Mouse (Mus musculus) forebrain, embryonic 15.5 days (tissue): ENCODE data around the gene Cela2a. TPM values are rescaled to one million over a fixed set of nuclear protein-coding genes. Genes with fewer than 3 reads are reported as not detected.

Source experiments
- ATAC-seq: fragments of 200-750 bp; cut with Nextera tagmentation; replicated peaks from 2 replicates; pipeline ENCODE4 v1.8.0; 2017; ENCODE audit warnings: mild to moderate bottlenecking, moderate TSS enrichment, moderate library complexity
- H3K27ac ChIP-seq: fragments of 300-500 bp; sonication (generic); replicated peaks from 2 replicates; pipeline ENCODE4 v1.5.1; 2015; ENCODE audit warnings: mild to moderate bottlenecking, inconsistent platforms
- H3K27me3 ChIP-seq: fragments of 300-500 bp; sonication (generic); 2 replicates; pipeline ENCODE4 v1.6.1; 2015; ENCODE audit warnings: inconsistent platforms
- H3K36me3 ChIP-seq: fragments of 300-500 bp; sonication (generic); 2 replicates; pipeline ENCODE4 v1.6.1; 2015; ENCODE audit warnings: mild to moderate bottlenecking, inconsistent platforms
- H3K4me1 ChIP-seq: fragments of 300-500 bp; sonication (generic); 2 replicates; pipeline ENCODE4 v1.6.1; 2015; ENCODE audit warnings: inconsistent platforms
- H3K4me2 ChIP-seq: fragments of 300-500 bp; sonication (generic); replicated peaks from 2 replicates; pipeline ENCODE4 v1.6.1; 2015; ENCODE audit warnings: mild to moderate bottlenecking, inconsistent platforms
- H3K4me3 ChIP-seq: fragments of 300-500 bp; sonication (generic); 2 replicates; pipeline ENCODE4 v1.5.1; 2015; ENCODE audit warnings: mild to moderate bottlenecking, inconsistent platforms
- H3K9ac ChIP-seq: fragments of 300-500 bp; sonication (generic); replicated peaks from 2 replicates; pipeline ENCODE4 v1.6.1; 2015; ENCODE audit warnings: mild to moderate bottlenecking, inconsistent platforms
- H3K9me3 ChIP-seq: fragments of 300-500 bp; sonication (generic); 2 replicates; pipeline ENCODE4 v1.6.1; 2016; ENCODE audit warnings: inconsistent platforms
- WGBS: fragments of 180-500 bp; shearing (Covaris S2); methylation state at CpG from one replicate; pipeline ENCODE4 v1.1.7; 2015; ENCODE audit warnings: mixed read lengths; 5-methylcytosine and 5-hydroxymethylcytosine counted together
- polyA plus RNA-seq: library from polyadenylated mRNA; unstranded; fragments of >200 nt; fragmentation: Nextera tagmentation; extraction: Ambion mirVana; gene quantifications from 2 replicates; pipeline ENCODE4 v1.2.1, GENCODE M21; 2015

Cela2a gene
- polyA plus RNA-seq, 1 experiment from 2014 or later: not detected

DNA sequence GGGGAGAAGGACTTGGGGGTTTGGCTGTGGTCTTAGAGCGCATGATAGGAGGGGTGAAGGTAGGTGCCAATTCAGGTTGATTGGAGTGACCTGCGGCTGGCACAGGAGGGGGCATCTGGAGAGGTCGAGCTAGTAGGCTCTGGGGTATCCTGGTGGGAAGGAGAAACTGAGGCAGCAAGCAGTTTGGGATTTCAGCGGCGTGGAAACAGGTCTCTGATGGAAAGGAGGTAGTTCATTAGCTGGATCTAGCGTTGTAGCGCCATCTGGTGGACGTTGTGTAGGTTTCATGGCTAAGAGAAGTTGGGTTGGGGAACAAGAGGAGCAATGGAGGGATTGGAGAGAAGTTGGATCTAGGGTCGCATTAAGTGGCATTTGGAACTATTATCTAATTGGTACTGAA, 27.5 kb upstream of the Cela2a start:
- no peak overlapping the region for H3K27ac ChIP-seq
- no peak for ATAC-seq
- H3K36me3 ChIP-seq: no peaks in the 10 kb centered on the region
- H3K9me3 ChIP-seq: no peaks in the 10 kb centered on the region
- H3K4me1 ChIP-seq: no peaks in the 10 kb centered on the region
- no peak overlapping the region for H3K9ac ChIP-seq
- no peak overlapping the region for H3K4me2 ChIP-seq
- WGBS: 72% methylated on average over 9 of the region's 9 CpGs
- no peaks in the 10 kb centered on the region for H3K27me3 ChIP-seq
- no peak overlapping the region for H3K4me3 ChIP-seq

DNA sequence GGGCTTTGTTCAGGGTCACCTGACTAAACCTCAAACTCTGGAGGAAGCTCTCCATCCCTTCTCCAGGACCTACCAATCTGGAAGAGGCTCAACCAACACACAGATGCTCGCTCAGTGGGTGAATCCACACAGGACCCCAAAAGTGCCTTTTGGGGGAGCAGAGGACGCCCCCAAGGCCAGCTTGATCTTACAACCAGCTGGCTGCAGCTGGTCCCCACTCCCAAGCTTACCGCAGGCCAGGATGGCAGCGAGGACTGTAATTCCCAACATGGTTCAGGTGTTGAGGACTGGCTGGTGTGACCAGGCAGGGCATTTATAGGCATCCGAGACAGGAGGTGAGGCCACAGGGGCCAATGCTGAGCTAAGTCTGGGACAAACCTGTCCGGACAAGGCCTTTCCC, 20.0 kb upstream of the Cela2a start, which contains the start of gene Ctrc:
TSS of gene Ctrc (minus strand) at position 361 of the 400 bp plus-strand sequence.
- Histone ChIP-seq H3K4me1 (no peaks in the 10 kb centered on the region), H3K9me3 (no peaks in the 10 kb centered on the region), H3K27ac (no peak within 1 kb of the TSS), H3K4me2 (no peak within 1 kb of the TSS), H3K4me3 (no peak within 1 kb of the TSS), H3K9ac (no peak within 1 kb of the TSS), H3K27me3 (no peaks in the 10 kb centered on the region), H3K36me3 (no peaks in the 10 kb centered on the region)
- no peak for ATAC-seq
- WGBS: 87% methylated on average over 6 of the region's 6 CpGs

DNA sequence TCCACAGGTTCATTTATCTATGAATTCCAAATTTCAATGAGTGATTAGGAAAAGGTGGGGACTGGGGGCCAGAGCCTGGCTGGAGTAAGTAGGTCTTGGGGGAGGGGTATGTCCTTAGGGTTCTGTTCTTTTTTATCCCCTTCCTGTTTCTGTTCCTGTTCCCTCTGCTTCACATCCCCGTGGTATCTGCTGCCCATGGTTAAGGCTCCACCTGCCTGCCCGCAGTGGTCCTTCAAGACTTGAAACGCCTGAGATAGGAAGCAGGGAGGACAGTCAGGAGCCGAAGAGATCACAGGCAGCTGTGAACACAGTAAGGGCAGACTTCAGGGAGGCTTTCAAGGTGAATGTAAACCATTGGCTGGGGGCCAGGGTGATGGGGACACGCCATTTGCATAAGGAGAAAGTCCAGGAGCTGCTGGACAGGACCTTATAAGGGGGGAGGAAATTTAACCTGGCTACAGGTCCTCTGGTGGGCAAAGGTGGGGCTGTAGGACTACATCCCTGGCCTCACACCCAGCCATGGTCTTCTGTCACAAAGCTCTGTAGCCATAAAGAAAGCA, 8.7 kb upstream of the Cela2a start:
- H3K9me3 ChIP-seq: no peaks in the 10 kb centered on the region
- no peak overlapping the region for H3K9ac ChIP-seq
- 71% methylated on average over 5 of the region's 5 CpGs for WGBS
- H3K4me1 ChIP-seq: no peaks in the 10 kb centered on the region
- no peaks in the 10 kb centered on the region for H3K27me3 ChIP-seq
- no peak overlapping the region for H3K4me2 ChIP-seq
- no peak overlapping the region for H3K4me3 ChIP-seq
- ATAC-seq: no peak
- H3K36me3 ChIP-seq: no peaks in the 10 kb centered on the region
- H3K27ac ChIP-seq: no peak overlapping the region

DNA sequence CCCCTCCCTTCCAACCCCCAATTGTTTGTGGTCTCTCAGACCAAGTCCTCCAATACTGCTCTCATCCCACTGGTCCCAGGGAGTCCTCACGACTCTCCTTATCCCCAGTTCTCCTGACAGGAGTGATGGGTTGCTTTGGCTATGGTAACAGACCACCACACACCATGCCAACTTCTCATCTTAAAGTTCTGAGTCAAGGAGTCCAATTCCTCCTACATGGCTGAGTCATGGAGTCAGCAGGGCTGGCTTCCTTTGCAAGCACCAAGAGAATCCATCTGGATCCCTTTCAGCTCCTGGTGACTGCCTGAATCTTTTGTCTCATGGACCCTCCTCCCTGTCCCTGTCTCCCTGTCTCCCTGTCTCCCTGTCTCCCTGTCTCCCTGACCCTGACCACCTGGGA, 8.0 kb upstream of the Cela2a start:
- H3K27me3 ChIP-seq: no peaks in the 10 kb centered on the region
- no peaks in the 10 kb centered on the region for H3K4me1 ChIP-seq
- H3K4me2 ChIP-seq: no peak overlapping the region
- H3K36me3 ChIP-seq: no peaks in the 10 kb centered on the region
- H3K4me3 ChIP-seq: no peak overlapping the region
- H3K27ac ChIP-seq: no peak overlapping the region
- H3K9me3 ChIP-seq: no peaks in the 10 kb centered on the region
- no peak overlapping the region for H3K9ac ChIP-seq
- 61% methylated on average over 1 of the region's 1 CpGs for WGBS
- ATAC-seq: no peak

DNA sequence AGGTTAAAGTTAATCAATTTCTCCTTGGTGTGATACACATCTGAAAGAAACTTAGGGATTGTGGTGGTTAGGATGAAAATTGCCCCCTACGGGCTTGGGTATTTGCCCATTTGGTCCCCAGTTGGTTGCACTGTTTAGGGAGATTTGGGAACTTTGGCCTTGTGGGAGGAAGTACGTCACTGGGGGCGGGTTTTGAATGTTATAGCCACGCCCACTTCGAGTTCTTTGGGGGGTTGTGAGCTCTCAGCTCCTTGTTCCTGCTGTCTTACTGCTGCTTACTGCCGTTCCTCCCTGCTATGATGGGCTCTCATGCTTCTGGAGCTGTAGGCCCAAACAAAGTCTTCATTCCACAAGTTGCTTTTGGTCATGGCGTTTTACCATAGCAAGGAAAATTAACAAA, 5.4 kb upstream of the Cela2a start:
- no peaks in the 10 kb centered on the region for H3K4me1 ChIP-seq
- no peak overlapping the region for H3K4me2 ChIP-seq
- no peak for ATAC-seq

DNA sequence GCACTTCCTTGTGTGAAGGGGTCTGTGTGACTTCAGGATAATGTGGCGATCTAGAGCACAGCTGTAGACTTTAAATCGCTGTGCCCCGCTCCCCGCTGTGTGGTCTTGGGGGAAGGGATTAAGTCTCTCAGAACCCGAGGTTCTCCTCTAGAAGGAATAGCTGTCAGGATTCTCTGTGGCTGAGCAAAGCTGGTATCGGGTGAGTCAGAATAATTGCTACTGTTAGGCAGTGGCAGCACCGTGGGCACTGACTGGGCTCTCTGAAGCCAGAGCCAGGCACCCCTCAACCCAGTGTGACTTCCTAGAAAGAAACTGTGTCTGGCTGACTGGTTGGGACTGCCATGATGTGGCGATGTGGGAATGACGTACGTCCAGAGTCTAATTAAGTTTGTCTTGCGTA, 4.4 kb upstream of the Cela2a start:
- 44% methylated on average over 11 of the region's 11 CpGs for WGBS

More for the DNA sequence above, 5.4 kb upstream of the Cela2a start:
- 87% methylated on average over 7 of the region's 7 CpGs for WGBS
- Histone ChIP-seq H3K9me3 (no peaks in the 10 kb centered on the region), H3K9ac (no peak overlapping the region), H3K4me3 (no peak overlapping the region), H3K36me3 (no peaks in the 10 kb centered on the region), H3K27ac (no peak overlapping the region), H3K27me3 (no peaks in the 10 kb centered on the region)

DNA sequence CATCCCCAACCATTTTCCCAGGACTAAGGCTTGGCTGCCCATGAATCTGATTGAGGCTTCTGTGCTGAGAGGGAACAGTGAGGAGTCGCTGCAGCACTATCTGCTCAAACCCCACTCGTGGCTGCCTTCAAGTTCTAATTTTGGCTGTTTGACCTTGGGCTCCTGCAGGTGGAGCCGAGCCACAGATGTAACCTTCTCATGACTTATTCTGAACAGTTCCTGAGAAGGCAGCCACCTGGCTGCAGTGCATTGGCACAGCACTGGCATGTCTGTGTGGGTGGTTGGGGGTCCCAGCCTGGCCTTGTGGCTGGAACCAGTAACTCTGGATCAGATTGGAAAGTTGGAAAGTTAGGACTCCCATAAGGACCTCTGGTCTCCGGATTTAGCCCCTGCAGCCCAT, 2.2 kb upstream of the Cela2a start:
- H3K4me2 ChIP-seq: no peak overlapping the region
- no peak for ATAC-seq
- no peak overlapping the region for H3K4me3 ChIP-seq
- no peak overlapping the region for H3K9ac ChIP-seq
- no peaks in the 10 kb centered on the region for H3K27me3 ChIP-seq
- H3K9me3 ChIP-seq: no peaks in the 10 kb centered on the region
- no peak overlapping the region for H3K27ac ChIP-seq
- no peaks in the 10 kb centered on the region for H3K4me1 ChIP-seq
- WGBS: 74% methylated on average over 4 of the region's 4 CpGs
- H3K36me3 ChIP-seq: no peaks in the 10 kb centered on the region

More for the DNA sequence above, 4.4 kb upstream of the Cela2a start:
- H3K27ac ChIP-seq: no peak overlapping the region
- H3K27me3 ChIP-seq: no peaks in the 10 kb centered on the region
- no peaks in the 10 kb centered on the region for H3K9me3 ChIP-seq
- H3K4me3 ChIP-seq: no peak overlapping the region
- no peak overlapping the region for H3K4me2 ChIP-seq
- no peaks in the 10 kb centered on the region for H3K36me3 ChIP-seq
- H3K4me1 ChIP-seq: no peaks in the 10 kb centered on the region
- no peak overlapping the region for H3K9ac ChIP-seq
- no peak for ATAC-seq

DNA sequence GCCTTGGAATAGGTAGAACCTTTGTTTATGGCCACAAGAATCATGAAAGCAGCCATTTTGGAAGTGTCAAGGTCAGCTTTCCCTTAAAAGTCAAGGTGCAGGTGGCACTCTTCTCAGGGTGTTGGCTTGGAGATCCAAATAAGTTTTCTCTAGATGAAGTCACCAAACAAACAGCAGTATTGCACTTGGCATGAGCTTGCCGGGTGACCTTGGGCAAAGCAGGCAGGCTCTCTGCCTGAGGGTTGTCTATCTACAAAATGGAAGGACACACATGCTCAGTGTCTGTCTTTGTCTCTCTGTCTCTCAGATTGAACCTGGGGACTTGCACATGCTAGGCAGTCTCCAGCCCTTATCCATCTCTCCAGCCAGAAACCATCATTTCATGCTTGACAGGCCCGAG, 1.4 kb upstream of the Cela2a start:
- Histone ChIP-seq H3K9ac (no peak overlapping the region), H3K4me2 (no peak overlapping the region), H3K36me3 (no peaks in the 10 kb centered on the region), H3K4me1 (no peaks in the 10 kb centered on the region), H3K9me3 (no peaks in the 10 kb centered on the region), H3K27ac (no peak overlapping the region), H3K4me3 (no peak overlapping the region), H3K27me3 (no peaks in the 10 kb centered on the region)
- ATAC-seq: no peak
- WGBS: 95% methylated on average over 2 of the region's 2 CpGs

DNA sequence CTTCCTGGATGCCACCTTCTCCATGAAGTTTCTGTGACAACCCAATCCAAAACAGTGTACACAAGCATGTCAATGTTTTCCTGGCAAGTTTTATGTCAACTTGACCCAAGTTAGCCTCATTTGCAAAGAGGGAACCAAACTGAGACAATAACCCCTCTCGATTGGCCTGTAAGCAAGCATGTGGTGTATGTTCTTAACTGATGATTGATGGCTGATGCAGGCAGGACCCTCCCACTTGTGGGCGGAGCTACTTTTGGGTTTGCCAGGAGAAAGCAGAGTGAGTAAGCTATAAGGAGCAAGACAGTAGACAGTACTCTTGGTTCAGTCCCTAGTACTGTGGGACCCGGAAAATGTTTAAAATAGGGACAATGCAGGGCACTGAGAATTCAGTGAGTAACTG, 3.0 kb downstream of the Cela2a start:
- no peaks in the 10 kb centered on the region for H3K36me3 ChIP-seq
- H3K27me3 ChIP-seq: no peaks in the 10 kb centered on the region
- H3K4me2 ChIP-seq: no peak overlapping the region
- 69% methylated on average over 3 of the region's 3 CpGs for WGBS
- H3K9me3 ChIP-seq: no peaks in the 10 kb centered on the region
- no peak overlapping the region for H3K4me3 ChIP-seq
- ATAC-seq: no peak
- no peaks in the 10 kb centered on the region for H3K4me1 ChIP-seq
- no peak overlapping the region for H3K27ac ChIP-seq
- no peak overlapping the region for H3K9ac ChIP-seq

DNA sequence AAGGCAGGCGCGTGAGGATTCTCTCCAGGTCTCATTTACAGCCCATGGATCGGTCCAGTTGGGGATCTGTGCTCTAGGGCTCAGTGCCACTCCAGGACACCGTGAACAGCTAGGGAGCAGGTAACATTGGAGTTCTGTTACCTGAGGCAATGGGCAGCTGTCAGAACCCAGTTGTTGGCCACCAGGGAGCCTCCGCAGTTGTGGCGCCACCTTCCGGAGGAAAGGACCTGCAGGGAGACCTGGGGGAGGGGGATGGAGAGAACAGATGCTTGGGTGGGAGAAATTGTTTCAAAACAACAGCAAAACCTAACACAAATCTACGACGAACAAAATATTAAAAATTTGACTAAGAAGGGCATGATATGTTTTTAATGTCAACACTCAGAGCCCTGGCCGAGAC, 3.9 kb downstream of the Cela2a start:
- no peak overlapping the region for H3K9ac ChIP-seq
- H3K4me3 ChIP-seq: no peak overlapping the region
- H3K36me3 ChIP-seq: no peaks in the 10 kb centered on the region
- WGBS: 79% methylated on average over 10 of the region's 10 CpGs
- no peak overlapping the region for H3K27ac ChIP-seq
- no peaks in the 10 kb centered on the region for H3K27me3 ChIP-seq
- H3K4me1 ChIP-seq: no peaks in the 10 kb centered on the region
- no peak overlapping the region for H3K4me2 ChIP-seq
- no peaks in the 10 kb centered on the region for H3K9me3 ChIP-seq
- no peak for ATAC-seq

DNA sequence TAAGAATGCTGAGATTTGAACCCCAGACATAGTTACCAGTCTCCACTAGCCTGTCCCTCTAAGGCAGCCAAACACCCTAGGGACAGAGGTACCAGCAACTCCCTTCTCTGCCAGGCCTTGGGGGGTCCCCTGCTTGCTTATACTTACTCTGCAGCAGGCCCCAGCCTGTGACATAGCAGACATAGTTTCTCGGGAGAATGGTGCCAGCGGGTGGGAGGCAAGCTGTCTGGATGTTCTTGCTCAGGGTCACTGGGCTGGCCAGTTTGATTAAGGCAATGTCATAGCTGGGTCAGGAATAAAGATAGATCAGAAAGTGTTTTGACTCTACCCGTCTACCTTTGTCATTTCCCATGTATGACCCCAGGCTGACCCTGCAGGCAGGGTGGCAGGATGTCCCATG, 4.8 kb downstream of the Cela2a start:
- H3K27ac ChIP-seq: no peak overlapping the region
- H3K27me3 ChIP-seq: no peaks in the 10 kb centered on the region

DNA sequence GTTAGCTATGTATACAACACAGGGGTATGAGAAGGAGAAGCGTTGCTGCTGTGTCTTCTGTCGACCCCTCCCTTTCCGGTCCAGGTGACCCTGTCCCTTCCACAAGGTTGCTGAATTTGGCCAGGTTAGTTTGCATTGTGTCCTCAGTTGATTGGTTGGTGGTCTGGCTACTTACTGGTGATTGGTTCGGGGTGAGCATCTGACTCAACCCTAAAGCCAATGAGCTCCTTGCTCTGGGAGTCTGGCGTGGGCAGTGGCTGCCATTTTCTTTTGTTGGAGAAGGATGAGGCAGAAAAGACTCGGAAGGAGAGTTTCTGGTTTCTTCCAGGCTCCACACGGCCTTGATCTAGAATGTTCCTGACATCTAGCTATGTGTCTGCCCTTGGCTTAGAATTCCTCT, 6.6 kb downstream of the Cela2a start:
- 94% methylated on average over 7 of the region's 7 CpGs for WGBS
- H3K36me3 ChIP-seq: no peaks in the 10 kb centered on the region
- H3K4me3 ChIP-seq: no peak overlapping the region
- H3K9ac ChIP-seq: no peak overlapping the region
- H3K4me1 ChIP-seq: no peaks in the 10 kb centered on the region
- no peak overlapping the region for H3K27ac ChIP-seq
- ATAC-seq: no peak
- H3K4me2 ChIP-seq: no peak overlapping the region
- H3K9me3 ChIP-seq: no peaks in the 10 kb centered on the region
- H3K27me3 ChIP-seq: no peaks in the 10 kb centered on the region

More for the DNA sequence above, 4.8 kb downstream of the Cela2a start:
- Histone ChIP-seq H3K9me3 (no peaks in the 10 kb centered on the region), H3K4me1 (no peaks in the 10 kb centered on the region), H3K9ac (no peak overlapping the region), H3K36me3 (no peaks in the 10 kb centered on the region), H3K4me3 (no peak overlapping the region), H3K4me2 (no peak overlapping the region)
- no peak for ATAC-seq
- 85% methylated on average over 3 of the region's 3 CpGs for WGBS

DNA sequence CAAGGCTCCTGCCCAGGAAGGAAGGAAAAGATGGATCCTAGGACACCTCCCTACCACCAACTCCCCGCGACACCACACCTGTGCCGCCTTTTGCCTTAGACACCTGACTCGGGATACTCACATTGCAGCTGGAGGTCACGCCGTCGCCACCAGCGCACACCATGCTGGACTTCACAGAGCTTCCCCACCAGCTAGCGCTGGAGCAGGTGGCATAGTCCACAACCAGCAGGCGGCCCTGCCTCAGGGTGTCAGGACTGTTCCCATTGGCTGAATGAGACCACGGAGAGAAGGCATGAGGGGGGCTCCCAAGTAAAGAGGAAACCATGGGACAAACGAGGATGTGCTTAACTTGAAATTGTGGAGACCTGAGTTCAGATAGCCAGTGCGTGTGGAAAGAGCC, 7.1 kb downstream of the Cela2a start:
- ATAC-seq: no peak
- Histone ChIP-seq H3K27me3 (no peaks in the 10 kb centered on the region), H3K27ac (no peak overlapping the region), H3K4me3 (no peak overlapping the region), H3K9me3 (no peaks in the 10 kb centered on the region), H3K9ac (no peak overlapping the region), H3K4me2 (no peak overlapping the region), H3K36me3 (0 out of 2 replicates have a peak, but pooled peaks cover 2% of the 10 kb centered on the region), H3K4me1 (no peaks in the 10 kb centered on the region)
- 91% methylated on average over 13 of the region's 13 CpGs for WGBS
